Mouse (Mus musculus) spleen, adult 2 months (tissue): ENCODE measurements at regions not wholly inside any gene's neighbourhood (a gene's known extent, or its start where the extent isn't known, plus 50 kb on each side); places are given as distances from the start of the nearest gene placed in this dataset.

Experiments
- CTCF ChIP-seq: fragments of 200-500 bp; IDR thresholded peaks from 2 replicates; pipeline ENCODE4 v1.5.1; 2011; ENCODE audit warnings: mild to moderate bottlenecking, inconsistent platforms; ENCODE audit not compliant: insufficient read depth, insufficient read length, insufficient replicate concordance; ENCODE audit errors: extremely low read depth
- POLR2A ChIP-seq: fragments of 200-500 bp; IDR thresholded peaks from 2 replicates; pipeline ENCODE4 v1.6.1; 2011; ENCODE audit warnings: low read depth, low read length, inconsistent platforms

DNA sequence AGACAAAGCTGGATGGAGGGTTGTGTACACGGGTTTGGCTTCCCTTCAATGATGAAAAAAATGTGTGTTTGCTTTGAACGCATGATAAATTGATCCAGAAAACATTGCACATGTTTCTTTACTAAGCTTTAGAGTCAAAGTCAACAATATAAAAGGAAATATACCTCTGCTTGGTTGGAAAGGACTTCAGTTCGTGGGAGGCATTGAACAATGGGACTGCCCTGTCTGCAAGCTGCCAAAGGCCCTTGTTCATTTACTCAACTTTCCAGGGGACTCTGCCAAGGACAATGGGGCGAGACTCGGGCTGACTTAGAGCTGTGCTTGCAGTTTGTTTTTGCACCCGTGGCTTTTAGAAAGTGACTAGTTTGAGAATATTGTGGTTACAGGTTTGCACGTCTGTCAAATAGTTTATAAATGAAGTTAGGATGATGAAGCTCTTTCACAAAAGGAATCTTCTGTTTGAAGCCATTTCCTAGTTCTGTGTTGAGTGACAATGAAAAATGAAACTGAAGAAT is 889.2 kb downstream of the Zfp704 start:
- no peak for TF ChIP-seq CTCF
- no peak for TF ChIP-seq POLR2A
